Mouse (Mus musculus) limb, embryonic 12.5 days (tissue): ENCODE results near the gene Elp4. TPM values are rescaled to one million over a fixed set of nuclear protein-coding genes. Genes with fewer than 3 reads are reported as not detected.

Source experiments
- ATAC-seq: fragments of 200-750 bp; cut with Nextera tagmentation; 2 replicates; pipeline ENCODE4 v1.8.0; 2017; ENCODE audit warnings: low read depth, moderate TSS enrichment; ENCODE audit not compliant: insufficient number of reproducible peaks, insufficient read depth, low FRiP score, low TSS enrichment
- H3K27ac ChIP-seq: fragments of 300-500 bp; sonication (generic); 2 replicates; pipeline ENCODE4 v1.5.1; 2016; ENCODE audit warnings: mild to moderate bottlenecking, moderate library complexity
- H3K27me3 ChIP-seq: fragments of 300-500 bp; sonication (generic); 2 replicates; pipeline ENCODE4 v1.6.1; 2016; ENCODE audit warnings: mild to moderate bottlenecking, moderate library complexity
- H3K36me3 ChIP-seq: fragments of 300-500 bp; sonication (generic); 2 replicates; pipeline ENCODE4 v1.6.1; 2016; ENCODE audit warnings: mild to moderate bottlenecking, moderate library complexity
- H3K4me1 ChIP-seq: fragments of 300-500 bp; sonication (generic); replicated peaks from 2 replicates; pipeline ENCODE4 v1.6.1; 2016
- H3K4me2 ChIP-seq: fragments of 300-500 bp; sonication (generic); 2 replicates; pipeline ENCODE4 v1.6.1; 2016; ENCODE audit warnings: mild to moderate bottlenecking, moderate library complexity
- H3K4me3 ChIP-seq: fragments of 300-500 bp; sonication (generic); replicated peaks from 2 replicates; pipeline ENCODE4 v1.5.1; 2016; ENCODE audit warnings: mild to moderate bottlenecking
- H3K9ac ChIP-seq: fragments of 300-500 bp; sonication (generic); replicated peaks from 2 replicates; pipeline ENCODE4 v1.6.1; 2016; ENCODE audit warnings: mild to moderate bottlenecking, moderate library complexity
- H3K9me3 ChIP-seq: fragments of 300-500 bp; sonication (generic); 2 replicates; pipeline ENCODE4 v1.6.1; 2016; ENCODE audit warnings: mild to moderate bottlenecking, moderate library complexity
- WGBS: fragments of 180-500 bp; shearing (Covaris S2); methylation state at CpG from one replicate; pipeline ENCODE4 v1.1.7; 2016; 5-methylcytosine and 5-hydroxymethylcytosine counted together
- polyA plus RNA-seq: library from polyadenylated mRNA; unstranded; fragments of >200 nt; fragmentation: Nextera tagmentation; extraction: Ambion mirVana; gene quantifications from 2 replicates; pipeline ENCODE4 v1.2.1, GENCODE M21; 2016

The Elp4 gene
- polyA plus RNA-seq, 1 experiment from 2014 or later: 49.8 TPM

- Histone ChIP-seq H3K4me3 (no peak overlapping the region), H3K9ac (no peak overlapping the region), H3K4me2 (no peak overlapping the region), H3K27ac (peak overlapping the region; percentile 68), H3K9me3 (no peaks in the 10 kb centered on the region), H3K4me1 (peaks cover 29% of the 10 kb centered on the region), H3K27me3 (no peaks in the 10 kb centered on the region), H3K36me3 (no peaks in the 10 kb centered on the region)
- ATAC-seq: peak; percentile 76; the same call in 1 of the 2 replicates
- 46% methylated on average over 8 of the region's 8 CpGs for WGBS
Measured at GRCm38 (mm10) chr2:105715409-105716115, 188.8 kb downstream of the Elp4 start.

GRCm38 (mm10) chr2:105710511-105710910 lies 193.9 kb downstream of the Elp4 start:
- Histone ChIP-seq H3K27ac (no peak overlapping the region), H3K4me3 (no peak overlapping the region), H3K9me3 (no peaks in the 10 kb centered on the region), H3K9ac (no peak overlapping the region), H3K4me2 (no peak overlapping the region), H3K27me3 (no peaks in the 10 kb centered on the region), H3K36me3 (no peaks in the 10 kb centered on the region), H3K4me1 (peaks cover 8% of the 10 kb centered on the region; the same call in 1 of the 2 replicates)
- 87% methylated on average over 3 of the region's 3 CpGs for WGBS
- ATAC-seq: no peak

- Histone ChIP-seq H3K36me3 (no peaks in the 10 kb centered on the region), H3K4me3 (no peak overlapping the region), H3K27me3 (no peaks in the 10 kb centered on the region), H3K9ac (no peak overlapping the region), H3K27ac (no peak overlapping the region), H3K4me2 (no peak overlapping the region), H3K9me3 (no peaks in the 10 kb centered on the region), H3K4me1 (no peaks in the 10 kb centered on the region)
- ATAC-seq: no peak
- WGBS: 87% methylated on average over 3 of the region's 3 CpGs
Measured at GRCm38 (mm10) chr2:105709126-105709525, 195.2 kb downstream of the Elp4 start.

GRCm38 (mm10) chr2:105705320-105705719 lies 199.0 kb downstream of the Elp4 start:
- Histone ChIP-seq H3K4me2 (no peak overlapping the region), H3K9me3 (no peaks in the 10 kb centered on the region), H3K4me1 (no peaks in the 10 kb centered on the region), H3K4me3 (no peak overlapping the region), H3K27me3 (no peaks in the 10 kb centered on the region), H3K27ac (no peak overlapping the region), H3K9ac (no peak overlapping the region), H3K36me3 (no peaks in the 10 kb centered on the region)
- WGBS: 79% methylated on average over 2 of the region's 2 CpGs
- ATAC-seq: no peak

GRCm38 (mm10) chr2:105702586-105702985 lies 201.8 kb downstream of the Elp4 start:
- 79% methylated on average over 10 of the region's 10 CpGs for WGBS
- no peak overlapping the region for H3K4me3 ChIP-seq

GRCm38 (mm10) chr2:105701781-105702180 lies 202.6 kb downstream of the Elp4 start:
- no peaks in the 10 kb centered on the region for H3K9me3 ChIP-seq
- no peak overlapping the region for H3K27ac ChIP-seq
- H3K4me3 ChIP-seq: no peak overlapping the region
- no peaks in the 10 kb centered on the region for H3K4me1 ChIP-seq
- no peak overlapping the region for H3K9ac ChIP-seq
- H3K36me3 ChIP-seq: no peaks in the 10 kb centered on the region
- H3K4me2 ChIP-seq: no peak overlapping the region
- WGBS: 87% methylated on average over 4 of the region's 4 CpGs
- ATAC-seq: no peak
- H3K27me3 ChIP-seq: no peaks in the 10 kb centered on the region

More at GRCm38 (mm10) chr2:105702586-105702985, 201.8 kb downstream of the Elp4 start:
- Histone ChIP-seq H3K4me2 (no peak overlapping the region), H3K4me1 (no peaks in the 10 kb centered on the region), H3K27me3 (no peaks in the 10 kb centered on the region), H3K27ac (no peak overlapping the region), H3K9ac (no peak overlapping the region), H3K36me3 (no peaks in the 10 kb centered on the region), H3K9me3 (no peaks in the 10 kb centered on the region)
- ATAC-seq: no peak

- no peaks in the 10 kb centered on the region for H3K9me3 ChIP-seq
- no peak; the same call in 1 of the 2 replicates for ATAC-seq
- no peak overlapping the region for H3K9ac ChIP-seq
- no peak overlapping the region for H3K4me3 ChIP-seq
- H3K27me3 ChIP-seq: peaks cover 2% of the 10 kb centered on the region; the same call in 1 of the 2 replicates
- H3K4me1 ChIP-seq: no peaks in the 10 kb centered on the region
- no peaks in the 10 kb centered on the region for H3K36me3 ChIP-seq
- WGBS: 89% methylated on average over 2 of the region's 2 CpGs
- H3K27ac ChIP-seq: no peak overlapping the region
- no peak overlapping the region for H3K4me2 ChIP-seq
Measured at GRCm38 (mm10) chr2:105698631-105699030, 205.7 kb downstream of the Elp4 start.

GRCm38 (mm10) chr2:105697741-105698140 lies 206.6 kb downstream of the Elp4 start:
- H3K27me3 ChIP-seq: peaks cover 9% of the 10 kb centered on the region
- H3K9me3 ChIP-seq: no peaks in the 10 kb centered on the region
- no peaks in the 10 kb centered on the region for H3K36me3 ChIP-seq
- no peak overlapping the region for H3K4me3 ChIP-seq
- H3K27ac ChIP-seq: no peak overlapping the region
- H3K4me2 ChIP-seq: no peak overlapping the region
- WGBS: 92% methylated on average over 5 of the region's 5 CpGs
- H3K9ac ChIP-seq: no peak overlapping the region
- ATAC-seq: no peak
- H3K4me1 ChIP-seq: no peaks in the 10 kb centered on the region

- Histone ChIP-seq H3K36me3 (no peaks in the 10 kb centered on the region), H3K4me1 (peaks cover 21% of the 10 kb centered on the region), H3K9me3 (no peaks in the 10 kb centered on the region), H3K4me2 (no peak overlapping the region), H3K9ac (no peak overlapping the region), H3K27me3 (peaks cover 70% of the 10 kb centered on the region), H3K4me3 (no peak overlapping the region), H3K27ac (no peak overlapping the region)
- 8% methylated on average over 10 of the region's 10 CpGs for WGBS
- ATAC-seq: no peak
Measured at GRCm38 (mm10) chr2:105691296-105691695, 213.1 kb downstream of the Elp4 start.

GRCm38 (mm10) chr2:105689771-105690639 lies 214.4 kb downstream of the Elp4 start:
- no peak overlapping the region for H3K9ac ChIP-seq
- H3K4me1 ChIP-seq: peaks cover 21% of the 10 kb centered on the region
- no peak overlapping the region for H3K27ac ChIP-seq
- no peaks in the 10 kb centered on the region for H3K36me3 ChIP-seq
- 1% methylated on average over 28 of the region's 28 CpGs for WGBS
- no peaks in the 10 kb centered on the region for H3K9me3 ChIP-seq
- H3K27me3 ChIP-seq: peaks cover 83% of the 10 kb centered on the region
- no peak for ATAC-seq
- H3K4me3 ChIP-seq: peak overlapping the region; percentile 4; the same call in 1 of the 2 replicates
- peak overlapping the region; percentile 41 for H3K4me2 ChIP-seq

- Histone ChIP-seq H3K27ac (no peak overlapping the region), H3K4me1 (peaks cover 21% of the 10 kb centered on the region), H3K4me2 (peak overlapping the region; percentile 41), H3K9me3 (no peaks in the 10 kb centered on the region), H3K36me3 (no peaks in the 10 kb centered on the region), H3K4me3 (peak overlapping the region; percentile 4; the same call in 1 of the 2 replicates), H3K27me3 (peaks cover 86% of the 10 kb centered on the region), H3K9ac (no peak overlapping the region)
- no peak for ATAC-seq
- 1% methylated on average over 15 of the region's 15 CpGs for WGBS
Measured at GRCm38 (mm10) chr2:105689304-105689770, 215.0 kb downstream of the Elp4 start.
